Mouse (Mus musculus): ENCODE results near the gene Stx4a. TPM values are rescaled to one million over a fixed set of nuclear protein-coding genes. Genes with fewer than 3 reads are reported as not detected.
"Not testable (repeated sequence)": the region's sequence is repeated elsewhere in the genome, so short reads cannot be mapped to it uniquely, and the experiment has no call there.

Stx4a gene
- total RNA-seq, 2 experiments from 2014 or later, result 46.4 to 47.2 TPM

- no peak for DNase-seq
Observed at GRCm38 (mm10) chr7:127867641-127868040, 43.5 kb downstream of the Stx4a start.

- DNase-seq, result peak; percentile 48
Observed at GRCm38 (mm10) chr7:127869149-127869810, 45.2 kb downstream of the Stx4a start.

- no peak for DNase-seq
Observed at GRCm38 (mm10) chr7:127870136-127870821, 46.2 kb downstream of the Stx4a start.

GRCm38 (mm10) chr7:127874812-127875626 is 50.9 kb downstream of the Stx4a start:
- no peak for DNase-seq

GRCm38 (mm10) chr7:127875627-127876001 is 51.5 kb downstream of the Stx4a start:
- peak; percentile 94 for DNase-seq

GRCm38 (mm10) chr7:127876041-127876466 is 52.0 kb downstream of the Stx4a start, which contains the start of gene Zfp646:
Gene Zfp646 (plus strand): TSS chr7:127876221.
- DNase-seq, result peak; percentile 84

- DNase-seq, result peak; percentile 87
Observed at GRCm38 (mm10) chr7:127876467-127877348, 52.6 kb downstream of the Stx4a start, which contains the start of gene Zfp668. Gene Zfp668 (minus strand): TSS chr7:127876828.

GRCm38 (mm10) chr7:127879301-127879700 is 55.2 kb downstream of the Stx4a start:
- no peak for DNase-seq

- no peak for DNase-seq
Observed at GRCm38 (mm10) chr7:127880431-127880830, 56.3 kb downstream of the Stx4a start.

- peak; percentile 85 for DNase-seq
Observed at GRCm38 (mm10) chr7:127885951-127886350, 61.9 kb downstream of the Stx4a start.

GRCm38 (mm10) chr7:127886551-127886950 is 62.5 kb downstream of the Stx4a start:
- no peak for DNase-seq

- DNase-seq, result no peak
Observed at GRCm38 (mm10) chr7:127887191-127887590, 63.1 kb downstream of the Stx4a start.

GRCm38 (mm10) chr7:127887781-127888180 is 63.7 kb downstream of the Stx4a start:
- no peak for DNase-seq

- DNase-seq, result no peak
Observed at GRCm38 (mm10) chr7:127888821-127889220, 64.7 kb downstream of the Stx4a start.

GRCm38 (mm10) chr7:127890798-127891197 is 66.7 kb downstream of the Stx4a start, which contains the start of gene Prss53:
Gene Prss53 (minus strand): TSS chr7:127890970.
- DNase-seq, result no peak

GRCm38 (mm10) chr7:127894480-127894879 is 70.4 kb downstream of the Stx4a start:
- DNase-seq, result no peak

GRCm38 (mm10) chr7:127895442-127895841 is 71.3 kb downstream of the Stx4a start, which contains the start of the genes Gm21974 and Vkorc1:
Gene Gm21974 (minus strand): TSS chr7:127895454.
Gene Vkorc1 (minus strand): TSS chr7:127895617.
- DNase-seq, result peak; percentile 96

GRCm38 (mm10) chr7:127895891-127896290 is 71.8 kb downstream of the Stx4a start:
- not testable (repeated sequence) for DNase-seq

GRCm38 (mm10) chr7:127896384-127896783 is 72.3 kb downstream of the Stx4a start:
- no peak for DNase-seq

GRCm38 (mm10) chr7:127897542-127897941 is 73.4 kb downstream of the Stx4a start:
- DNase-seq, result no peak
